17 mouse cellular contexts compared by ENCODE assay signal in the genomic region with DNA sequence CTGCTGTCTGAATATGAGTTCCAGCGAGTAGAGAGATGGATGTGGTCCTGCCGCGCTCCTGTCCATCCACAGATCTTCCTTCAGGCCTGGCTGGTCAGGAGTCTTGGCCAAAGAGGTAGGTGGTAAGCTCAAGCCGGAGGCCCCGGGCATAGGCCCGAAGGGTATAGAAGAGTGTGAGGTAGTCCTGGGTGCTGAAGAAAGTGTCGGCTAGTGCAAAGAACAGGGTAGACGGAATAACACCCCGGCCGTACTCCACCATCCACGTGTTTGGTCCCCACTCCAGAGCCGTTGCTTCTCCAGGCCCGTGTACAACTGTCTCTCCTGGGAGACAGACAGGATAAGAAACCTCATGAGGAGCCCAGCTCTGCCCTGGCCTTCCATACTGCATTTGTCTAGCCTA. TPM values are rescaled to one million over a fixed set of nuclear protein-coding genes. Genes with fewer than 3 reads are reported as not detected.
A peak's percentile ranks its signal among the peaks of the same experiment; 100 is the strongest.
DNase-seq lines count a peak whose midpoint lies in the region; ATAC-seq and TF ChIP-seq lines count a peak whose summit lies in the region.
"Had no signal": no experiment of that assay in that cellular context is flagged by ENCODE, and none has a peak within 500 bp of the region (broad histone marks: within the 10 kb centered on the region; RNA-seq: fewer than 3 reads in every experiment).

No protein-coding gene starts in this region.

- H3K27ac ChIP-seq in hindbrain, embryonic 15.5 days (replicated peaks): no peak overlapping the region
- no peak overlapping the region for H3K27ac ChIP-seq in hindbrain, postnatal 0 days
- H3K27ac ChIP-seq in stomach, embryonic 14.5 days (ENCODE audit: low read length): no peak overlapping the region
- no peak overlapping the region for H3K27ac ChIP-seq in stomach, postnatal 0 days (replicated peaks)
- H3K27ac ChIP-seq in intestine, postnatal 0 days (ENCODE audit: low read depth, low read length): no peak overlapping the region

- peaks cover 9% of the 10 kb centered on the region for H3K36me3 ChIP-seq in hindbrain, embryonic 15.5 days
- H3K36me3 ChIP-seq in hindbrain, postnatal 0 days (ENCODE audit: insufficient read depth, low read length): 0 out of 2 replicates have a peak, but pooled peaks cover 10% of the 10 kb centered on the region
- H3K36me3 ChIP-seq in stomach, embryonic 14.5 days (ENCODE audit: control insufficient read depth, insufficient read depth, low read length): peaks cover 7% of the 10 kb centered on the region; the same call in 1 of the 2 replicates
- peaks cover 4% of the 10 kb centered on the region; the same call in 1 of the 2 replicates for H3K36me3 ChIP-seq in stomach, postnatal 0 days (ENCODE audit: control insufficient read depth, insufficient read depth, low read length)
- peaks cover 7% of the 10 kb centered on the region; the same call in 1 of the 2 replicates for H3K36me3 ChIP-seq in intestine, postnatal 0 days (ENCODE audit: control insufficient read depth, insufficient read depth)

- TF ChIP-seq CTCF in hindbrain, postnatal 0 days (IDR thresholded peaks at IDR 0.05; ENCODE audit: low read depth): no peak
- no peak for TF ChIP-seq CTCF in stomach, postnatal 0 days (IDR thresholded peaks at IDR 0.05; ENCODE audit: low read depth)
- TF ChIP-seq CTCF in intestine, postnatal 0 days (IDR thresholded peaks at IDR 0.05; ENCODE audit: low read depth): no peak

- WGBS in hindbrain, embryonic 15.5 days: 94% methylated on average over 13 of the region's 13 CpGs
- 93% methylated on average over 13 of the region's 13 CpGs for WGBS in hindbrain, postnatal 0 days
- 97% methylated on average over 13 of the region's 13 CpGs for WGBS in stomach, embryonic 14.5 days
- WGBS in stomach, postnatal 0 days: 93% methylated on average over 13 of the region's 13 CpGs
- WGBS in intestine, postnatal 0 days: 97% methylated on average over 13 of the region's 13 CpGs

- no peak for ATAC-seq in hindbrain, embryonic 15.5 days (ENCODE audit: low FRiP score, low read depth)
- no peak for ATAC-seq in hindbrain, postnatal 0 days
- no peak for ATAC-seq in stomach, embryonic 14.5 days (ENCODE audit: insufficient number of reproducible peaks, insufficient read depth, low FRiP score, low read depth)
- ATAC-seq in stomach, postnatal 0 days (ENCODE audit: low FRiP score, low TSS enrichment): no peak
- ATAC-seq in intestine, postnatal 0 days: no peak
- ATAC-seq: Patski had no signal

- no peak for TF ChIP-seq EP300 in stomach, postnatal 0 days (optimal IDR thresholded peaks at IDR 0.05)

- H3K27me3 ChIP-seq in hindbrain, embryonic 15.5 days: no peaks in the 10 kb centered on the region
- no peaks in the 10 kb centered on the region for H3K27me3 ChIP-seq in hindbrain, postnatal 0 days (ENCODE audit: insufficient read depth, low read length)
- H3K27me3 ChIP-seq in stomach, embryonic 14.5 days (ENCODE audit: control insufficient read depth, insufficient read depth, low read length): no peaks in the 10 kb centered on the region
- H3K27me3 ChIP-seq in stomach, postnatal 0 days (ENCODE audit: control insufficient read depth, insufficient read depth, low read length): no peaks in the 10 kb centered on the region
- H3K27me3 ChIP-seq in intestine, postnatal 0 days (replicated peaks; ENCODE audit: control insufficient read depth, insufficient read depth, low read length): no peaks in the 10 kb centered on the region
- H3K27me3 ChIP-seq: Patski had no signal

- H3K4me1 ChIP-seq in hindbrain, embryonic 15.5 days (replicated peaks): peaks cover 23% of the 10 kb centered on the region
- no peaks in the 10 kb centered on the region for H3K4me1 ChIP-seq in hindbrain, postnatal 0 days (ENCODE audit: insufficient read depth, low read length)
- H3K4me1 ChIP-seq in stomach, embryonic 14.5 days (ENCODE audit: control insufficient read depth, insufficient read depth, low read length): peaks cover 12% of the 10 kb centered on the region; the same call in 1 of the 2 replicates
- peaks cover 4% of the 10 kb centered on the region; the same call in 1 of the 2 replicates for H3K4me1 ChIP-seq in stomach, postnatal 0 days (replicated peaks; ENCODE audit: control insufficient read depth, insufficient read depth)
- H3K4me1 ChIP-seq in intestine, postnatal 0 days (replicated peaks; ENCODE audit: control insufficient read depth, insufficient read depth, low read length): peaks cover 8% of the 10 kb centered on the region; the same call in 1 of the 2 replicates

- no peak overlapping the region for H3K9ac ChIP-seq in hindbrain, embryonic 15.5 days
- no peak overlapping the region for H3K9ac ChIP-seq in hindbrain, postnatal 0 days (replicated peaks; ENCODE audit: low read length)
- H3K9ac ChIP-seq in stomach, embryonic 14.5 days (replicated peaks; ENCODE audit: low read depth, low read length): no peak overlapping the region
- H3K9ac ChIP-seq in stomach, postnatal 0 days (ENCODE audit: low read length): no peak overlapping the region
- 0 out of 2 replicates have a peak overlapping the region, but pooled peaks have one; percentile 17 for H3K9ac ChIP-seq in intestine, postnatal 0 days (ENCODE audit: low read depth, low read length)

- no peaks in the 10 kb centered on the region for H3K9me3 ChIP-seq in hindbrain, embryonic 15.5 days
- no peaks in the 10 kb centered on the region for H3K9me3 ChIP-seq in hindbrain, postnatal 0 days (ENCODE audit: low read length)
- H3K9me3 ChIP-seq in stomach, embryonic 14.5 days (ENCODE audit: control insufficient read depth, low read depth, low read length): no peaks in the 10 kb centered on the region
- H3K9me3 ChIP-seq in stomach, postnatal 0 days (ENCODE audit: control insufficient read depth, low read length): no peaks in the 10 kb centered on the region
- H3K9me3 ChIP-seq in intestine, postnatal 0 days (ENCODE audit: control insufficient read depth): no peaks in the 10 kb centered on the region

- peak overlapping the region; percentile 87; the same call in 1 of the 2 replicates for H3K4me2 ChIP-seq in hindbrain, embryonic 15.5 days
- no peak overlapping the region for H3K4me2 ChIP-seq in hindbrain, postnatal 0 days (ENCODE audit: low read depth, low read length)
- H3K4me2 ChIP-seq in stomach, embryonic 14.5 days (replicated peaks; ENCODE audit: low read depth, low read length): peak overlapping the region; percentile 73; the same call in 1 of the 2 replicates
- H3K4me2 ChIP-seq in stomach, postnatal 0 days (replicated peaks; ENCODE audit: low read depth): no peak overlapping the region
- peak overlapping the region; percentile 96; the same call in 1 of the 2 replicates for H3K4me2 ChIP-seq in intestine, postnatal 0 days (replicated peaks; ENCODE audit: low read depth)

- H3K4me3 ChIP-seq in hindbrain, embryonic 15.5 days: no peak overlapping the region
- H3K4me3 ChIP-seq in hindbrain, postnatal 0 days (ENCODE audit: low read length): no peak overlapping the region
- no peak overlapping the region for H3K4me3 ChIP-seq in stomach, embryonic 14.5 days (ENCODE audit: low read depth, low read length)
- H3K4me3 ChIP-seq in stomach, postnatal 0 days (ENCODE audit: low read depth, low read length): no peak overlapping the region
- H3K4me3 ChIP-seq in intestine, postnatal 0 days (ENCODE audit: low read depth, low read length): no peak overlapping the region

- no peak for DNase-seq in hindbrain, postnatal 0 days (ENCODE audit: low spot score)
- DNase-seq in stomach, postnatal 0 days (ENCODE audit: low spot score): no peak
- DNase-seq in urinary bladder, postnatal 10 days (ENCODE audit: low spot score): no peak
- no peak for DNase-seq in left cerebral cortex, adult 18-20 months (ENCODE audit: low spot score in 2 of 2)
- DNase-seq: cerebellum, adult 9-11 months; heart, adult 18-20 months; heart, postnatal 36 days; layer of hippocampus, adult 9-11 months; lung, postnatal 10 days had no signal

RNA-seq across cellular contexts. Expression of a gene that starts 8.3 kb away (rescaled TPM):
- 0.86 and 1.1 TPM in 2 replicates for polyA plus RNA-seq in hindbrain, embryonic 15.5 days (2015; fragmentation: Nextera tagmentation; extraction: Ambion mirVana)
- total RNA-seq in hindbrain, postnatal 0 days (2014; rRNA removed): 0.22 and 2.1 TPM in 2 replicates
- 0.68 and 0.99 TPM in 2 replicates for polyA plus RNA-seq in hindbrain, postnatal 0 days (2015; fragmentation: Nextera tagmentation; extraction: Ambion mirVana)
- polyA plus RNA-seq in stomach, embryonic 14.5 days (2014; fragmentation: Nextera tagmentation; extraction: Ambion mirVana): not detected in 2 replicates
- 0.05 and 0.07 TPM in 2 replicates for polyA plus RNA-seq in stomach, postnatal 0 days (2015; fragmentation: Nextera tagmentation; extraction: Ambion mirVana)
- polyA plus RNA-seq in intestine, postnatal 0 days (2015; fragmentation: Nextera tagmentation; extraction: Ambion mirVana): not detected in 2 replicates
- total RNA-seq in left cerebral cortex, adult 18-20 months (2021): 1 to 10 TPM in 1 of 2 experiments, under 1 TPM in 1; 0.80 to 1.3 TPM
- total RNA-seq: adrenal gland, adult 18-20 months; CH12.LX; heart, adult 18-20 months; heart, postnatal 36 days; monocyte, adult 5-6 weeks had no signal
- polyA plus RNA-seq: kidney, embryonic 16.5 days had no signal

RNA-seq across cellular contexts. Expression of a gene that starts 15.8 kb away (rescaled TPM):
- polyA plus RNA-seq in hindbrain, embryonic 15.5 days (2015; fragmentation: Nextera tagmentation; extraction: Ambion mirVana): 48.0 and 53.9 TPM in 2 replicates
- total RNA-seq in hindbrain, postnatal 0 days (2014; rRNA removed): 77.6 and 87.8 TPM in 2 replicates
- polyA plus RNA-seq in hindbrain, postnatal 0 days (2015; fragmentation: Nextera tagmentation; extraction: Ambion mirVana): 55.5 and 55.9 TPM in 2 replicates
- polyA plus RNA-seq in stomach, embryonic 14.5 days (2014; fragmentation: Nextera tagmentation; extraction: Ambion mirVana): 35.4 and 40.0 TPM in 2 replicates
- polyA plus RNA-seq in stomach, postnatal 0 days (2015; fragmentation: Nextera tagmentation; extraction: Ambion mirVana): 27.4 and 31.3 TPM in 2 replicates
- polyA plus RNA-seq in intestine, postnatal 0 days (2015; fragmentation: Nextera tagmentation; extraction: Ambion mirVana): 90.5 and 105 TPM in 2 replicates
- 10 to 100 TPM; 66.6 to 79.6 TPM for total RNA-seq in left cerebral cortex, adult 18-20 months (2021)

RNA-seq across cellular contexts. Expression of a gene that starts 16.3 kb away (rescaled TPM):
- polyA plus RNA-seq in hindbrain, embryonic 15.5 days (2015; fragmentation: Nextera tagmentation; extraction: Ambion mirVana): 298 and 299 TPM in 2 replicates
- 145 and 147 TPM in 2 replicates for total RNA-seq in hindbrain, postnatal 0 days (2014; rRNA removed)
- 306 and 316 TPM in 2 replicates for polyA plus RNA-seq in hindbrain, postnatal 0 days (2015; fragmentation: Nextera tagmentation; extraction: Ambion mirVana)
- polyA plus RNA-seq in stomach, embryonic 14.5 days (2014; fragmentation: Nextera tagmentation; extraction: Ambion mirVana): 121 and 126 TPM in 2 replicates
- polyA plus RNA-seq in stomach, postnatal 0 days (2015; fragmentation: Nextera tagmentation; extraction: Ambion mirVana): 129 TPM in 2 replicates
- polyA plus RNA-seq in intestine, postnatal 0 days (2015; fragmentation: Nextera tagmentation; extraction: Ambion mirVana): 127 and 144 TPM in 2 replicates
- 100 to 1,000 TPM; 166 to 172 TPM for total RNA-seq in left cerebral cortex, adult 18-20 months (2021)

RNA-seq across cellular contexts. Expression of a gene that starts 16.7 kb away (rescaled TPM):
- polyA plus RNA-seq in hindbrain, embryonic 15.5 days (2015; fragmentation: Nextera tagmentation; extraction: Ambion mirVana): 78.5 and 79.3 TPM in 2 replicates
- 95.9 and 108 TPM in 2 replicates for total RNA-seq in hindbrain, postnatal 0 days (2014; rRNA removed)
- polyA plus RNA-seq in hindbrain, postnatal 0 days (2015; fragmentation: Nextera tagmentation; extraction: Ambion mirVana): 61.3 and 61.9 TPM in 2 replicates
- 81.2 and 90.6 TPM in 2 replicates for polyA plus RNA-seq in stomach, embryonic 14.5 days (2014; fragmentation: Nextera tagmentation; extraction: Ambion mirVana)
- polyA plus RNA-seq in stomach, postnatal 0 days (2015; fragmentation: Nextera tagmentation; extraction: Ambion mirVana): 41.6 and 43.9 TPM in 2 replicates
- polyA plus RNA-seq in intestine, postnatal 0 days (2015; fragmentation: Nextera tagmentation; extraction: Ambion mirVana): 46.4 and 50.6 TPM in 2 replicates
- 10 to 100 TPM; 49.5 to 58.6 TPM for total RNA-seq in left cerebral cortex, adult 18-20 months (2021)

RNA-seq across cellular contexts. Expression of a gene that starts 25.9 kb away (rescaled TPM):
- 58.7 and 58.8 TPM in 2 replicates for polyA plus RNA-seq in hindbrain, embryonic 15.5 days (2015; fragmentation: Nextera tagmentation; extraction: Ambion mirVana)
- 35.0 and 42.2 TPM in 2 replicates for total RNA-seq in hindbrain, postnatal 0 days (2014; rRNA removed)
- 47.3 and 48.3 TPM in 2 replicates for polyA plus RNA-seq in hindbrain, postnatal 0 days (2015; fragmentation: Nextera tagmentation; extraction: Ambion mirVana)
- polyA plus RNA-seq in stomach, embryonic 14.5 days (2014; fragmentation: Nextera tagmentation; extraction: Ambion mirVana): 65.3 and 71.5 TPM in 2 replicates
- polyA plus RNA-seq in stomach, postnatal 0 days (2015; fragmentation: Nextera tagmentation; extraction: Ambion mirVana): 38.0 and 40.2 TPM in 2 replicates
- polyA plus RNA-seq in intestine, postnatal 0 days (2015; fragmentation: Nextera tagmentation; extraction: Ambion mirVana): 47.4 and 51.3 TPM in 2 replicates
- 10 to 100 TPM; 32.5 to 37.1 TPM for total RNA-seq in left cerebral cortex, adult 18-20 months (2021)

Comparison
In these comparisons a context has a peak if more than half of its experiments do, and no peak if none do; other contexts are left out.
1. H3K4me2 ChIP-seq: peak in hindbrain, embryonic 15.5 days (single experiment), stomach, embryonic 14.5 days (single experiment) and intestine, postnatal 0 days (single experiment); none in hindbrain, postnatal 0 days (single experiment) and stomach, postnatal 0 days (single experiment).